Mouse (Mus musculus): ENCODE data around the gene Car4. TPM values are rescaled to one million over a fixed set of nuclear protein-coding genes. Genes with fewer than 3 reads are reported as not detected.

Car4 gene
- polyA plus RNA-seq (2017; shearing (Covaris generic)): under 1 TPM; 0.49 to 0.86 TPM

DNA sequence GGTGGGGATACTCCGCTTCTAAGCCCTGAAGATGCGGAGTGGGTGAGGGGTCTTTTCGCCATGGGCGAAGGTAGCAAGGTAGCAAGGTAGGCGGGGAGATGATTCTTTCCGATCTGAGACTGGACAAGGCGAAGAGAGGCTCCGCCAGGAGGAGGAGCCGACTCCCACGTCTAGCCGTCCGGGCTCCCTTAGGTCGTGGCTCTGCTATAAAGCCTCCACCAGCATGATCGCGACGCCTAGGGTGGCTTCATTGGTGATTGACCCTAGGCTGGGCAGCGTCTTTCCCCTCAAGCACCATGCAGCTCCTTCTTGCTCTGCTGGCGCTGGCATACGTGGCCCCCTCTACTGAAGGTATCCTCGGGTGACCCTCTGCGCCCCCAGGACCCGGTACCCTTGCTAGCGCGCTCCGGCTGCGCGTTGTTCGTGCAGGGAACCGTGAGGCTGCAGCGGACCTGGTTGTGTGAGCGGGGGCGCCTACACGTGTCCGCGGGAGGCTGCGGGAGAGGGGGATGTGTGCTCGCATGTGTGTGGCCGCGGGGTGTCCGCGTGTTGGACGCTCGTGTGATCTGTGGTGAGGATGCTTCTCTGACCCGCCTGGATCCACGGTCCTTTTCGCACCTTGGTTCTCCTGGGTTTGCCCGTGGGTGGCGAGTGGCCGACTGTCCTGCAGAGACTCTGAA is at the start of gene Car4:
TSS of gene Car4 (plus strand) at position 196 of the 680 bp plus-strand sequence.

DNA sequence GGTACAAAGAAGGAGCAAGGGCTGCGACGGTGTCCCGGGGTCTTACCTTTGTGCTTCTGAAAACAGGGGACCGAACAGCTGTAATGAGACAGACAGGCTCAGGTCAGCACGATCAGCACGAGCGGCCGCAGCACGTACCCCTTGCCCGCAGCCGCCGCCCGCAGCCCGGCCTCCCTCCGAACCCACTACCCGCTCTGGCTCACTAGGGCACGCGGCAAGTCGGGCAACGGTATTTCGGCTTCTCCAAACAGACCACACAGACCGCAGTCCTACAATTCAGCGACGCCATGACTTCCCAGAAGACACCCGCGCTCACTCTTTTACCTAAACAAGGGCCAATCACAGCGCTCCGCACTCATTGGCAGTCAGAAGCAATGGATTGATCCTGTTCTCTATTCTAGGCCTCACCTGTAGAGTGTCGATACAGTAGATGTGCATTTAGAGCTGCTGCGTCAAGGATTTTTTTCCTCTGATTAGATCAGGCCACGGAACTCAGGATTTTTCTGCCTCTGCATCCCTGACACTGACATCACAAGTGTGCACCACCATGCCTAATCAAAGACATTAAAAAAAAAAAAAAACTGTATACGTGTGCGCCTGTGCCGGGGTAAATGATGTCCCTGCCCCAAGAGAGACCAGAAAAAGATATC is 41.4 kb upstream of the Car4 start, which contains the start of gene Znhit3:
TSS of gene Znhit3 (minus strand) at position 314 of the 650 bp plus-strand sequence.

Other genes starting within 250 kb of the Car4 start
- 10 to 100 TPM; 23.6 to 29.4 TPM for gene Mrm1, start 138.3 kb upstream of the Car4 start, polyA plus RNA-seq (2017; shearing (Covaris generic))
- gene Dhrs11, start 128.8 kb upstream of the Car4 start, polyA plus RNA-seq (2017; shearing (Covaris generic)): 10 to 100 TPM; 19.9 to 26.6 TPM
- gene Ggnbp2, start 87.0 kb upstream of the Car4 start, polyA plus RNA-seq (2017; shearing (Covaris generic)): 100 to 1,000 TPM; 154 to 156 TPM
- gene Myo19, start 77.6 kb upstream of the Car4 start, polyA plus RNA-seq (2017; shearing (Covaris generic)): 1 to 10 TPM; 3.7 to 7.8 TPM
- 1 to 10 TPM; 2.9 to 5.6 TPM for gene Pigw, start 77.5 kb upstream of the Car4 start, polyA plus RNA-seq (2017; shearing (Covaris generic))
- 10 to 100 TPM; 27.9 to 58.4 TPM for gene Znhit3, start 41.4 kb upstream of the Car4 start, polyA plus RNA-seq (2017; shearing (Covaris generic))
- gene Usp32, start 182.4 kb downstream of the Car4 start, polyA plus RNA-seq (2017; shearing (Covaris generic)): 10 to 100 TPM; 11.9 to 17.4 TPM
- not detected for gene 1700125H20Rik, start 212.6 kb downstream of the Car4 start, polyA plus RNA-seq (2017; shearing (Covaris generic))